Mouse (Mus musculus) left cerebral cortex, adult 2 months (tissue): ENCODE results near the gene Fanca. TPM values are rescaled to one million over a fixed set of nuclear protein-coding genes. Genes with fewer than 3 reads are reported as not detected.
A peak's percentile ranks its signal among the peaks of the same experiment; 100 is the strongest.

ENCODE experiments used
- DNase-seq, 2 experiments: peaks; one replicate each; pipeline ENCODE4 v3.0.0; 2021 to 2022; ENCODE audit warnings: low spot score in 2 of 2, mixed read lengths in 1 of 2; ENCODE audit errors: extremely low spot score in 1 of 2
- H3K27ac ChIP-seq: fragments of 200-600 bp; 2 replicates; pipeline ENCODE4 v1.8.1; 2022
- H3K4me3 ChIP-seq: fragments of 200-600 bp; 2 replicates; pipeline ENCODE4 v1.8.1; 2022
- CTCF ChIP-seq: fragments of 200-600 bp; IDR thresholded peaks from 2 replicates; pipeline ENCODE4 v1.8.1; 2022; ENCODE audit warnings: antibody characterized with exemption, mild to moderate bottlenecking, moderate library complexity
- intact Hi-C: fragments of 180-260 bp; cut with DNase I; formaldehyde crosslinking; loops from one replicate; pipeline ENCODE4 v1.15.1; 2025
- total RNA-seq, 2 experiments: library from RNA; stranded (reverse); gene quantifications; 2 replicates each; pipeline ENCODE4 v1.2.3; 2021

The Fanca gene
- total RNA-seq, 2 experiments from 2014 or later = 3.1 to 3.7 TPM

- intact Hi-C loops = no loop called here
- Histone ChIP-seq H3K27ac (peak within 1 kb of the TSS; percentile 91), H3K4me3 (peak within 1 kb of the TSS; percentile 76)
- TF ChIP-seq CTCF = no peak
- DNase-seq = peak; percentile 93 to 96
Observed at GRCm38 (mm10) chr8:123224278-123225266, 93.8 kb downstream of the Fanca start, which contains the start of gene Cdk10. Cdk10 (plus strand) TSS chr8:123224842.

GRCm38 (mm10) chr8:123220917-123221316 lies 97.5 kb downstream of the Fanca start:
- no peak for TF ChIP-seq CTCF
- no peak overlapping the region for H3K27ac ChIP-seq
- intact Hi-C loops = no loop called here

More at GRCm38 (mm10) chr8:123220917-123221316, 97.5 kb downstream of the Fanca start:
- H3K4me3 ChIP-seq = no peak overlapping the region
- DNase-seq = no peak

Other genes with a start within 250 kb of the Fanca start
- 100 to 1,000 TPM; 369 to 415 TPM for gene Rpl13, start 216.2 kb downstream of the Fanca start, total RNA-seq
- 10 to 100 TPM; 68.5 to 89.8 TPM for gene Cpne7, start 201.2 kb downstream of the Fanca start, total RNA-seq
- gene Sult5a1, start 160.3 kb downstream of the Fanca start, total RNA-seq = under 1 TPM in 1 of 2 experiments, not detected in 1; 0.84 TPM
- gene Dpep1, start 132.3 kb downstream of the Fanca start, total RNA-seq = not detected
- 100 to 1,000 TPM in 1 of 2 experiments, 10 to 100 TPM in 1; 86.2 to 104 TPM for gene Chmp1a, start 105.8 kb downstream of the Fanca start, total RNA-seq
- 1 to 10 TPM; 6.3 to 8.1 TPM for gene Spata33, start 105.7 kb downstream of the Fanca start, total RNA-seq
- gene Cdk10, start 93.7 kb downstream of the Fanca start, total RNA-seq = 100 to 1,000 TPM; 101 to 111 TPM
- gene Spata2l, start 82.3 kb downstream of the Fanca start, total RNA-seq = 10 to 100 TPM; 75.4 to 97.5 TPM
- gene Zfp276, start 64.4 kb downstream of the Fanca start, total RNA-seq = 10 to 100 TPM; 26.4 to 29.2 TPM
- 10 to 100 TPM; 53.3 to 63.0 TPM for gene Vps9d1, start 64.2 kb downstream of the Fanca start, total RNA-seq
- 10 to 100 TPM; 14.1 to 19.5 TPM for gene Spire2, start 14.1 kb upstream of the Fanca start, total RNA-seq
- gene Tcf25, start 55.2 kb upstream of the Fanca start, total RNA-seq = 100 to 1,000 TPM; 586 to 610 TPM
- gene Mc1r, start 88.5 kb upstream of the Fanca start, total RNA-seq = under 1 TPM; 0.18 to 0.19 TPM
- gene Tubb3, start 92.8 kb upstream of the Fanca start, total RNA-seq = 100 to 1,000 TPM; 373 to 377 TPM
- gene Def8, start 105.0 kb upstream of the Fanca start, total RNA-seq = 10 to 100 TPM; 55.0 to 55.5 TPM
- 10 to 100 TPM; 26.3 to 31.1 TPM for gene Afg3l1, start 159.3 kb upstream of the Fanca start, total RNA-seq
- 10 to 100 TPM; 16.0 to 18.0 TPM for gene Dbndd1, start 196.9 kb upstream of the Fanca start, total RNA-seq
- 10 to 100 TPM; 29.0 to 29.1 TPM for gene Gas8, start 200.3 kb upstream of the Fanca start, total RNA-seq